Comparison of ENCODE assay signal across 8 mouse cellular contexts in genomic region chr6:134413706-134414531, GRCm38 (mm10). TPM values are rescaled to one million over a fixed set of nuclear protein-coding genes. Genes with fewer than 3 reads are reported as not detected.
A peak's percentile ranks its signal among the peaks of the same experiment; 100 is the strongest.
DNase-seq lines count a peak whose midpoint lies in the region.

No protein-coding gene starts in this region.

- DNase-seq in spleen, postnatal 36 days (ENCODE audit: low spot score in 2 of 2): peak; percentile 15 to 19
- no peak for DNase-seq in spleen, postnatal 14 days (ENCODE audit: low spot score in 2 of 2)
- peak; percentile 74 for DNase-seq in kidney, adult 11 months
- DNase-seq in lung, postnatal 14 days: peak; percentile 26
- peak; percentile 23 for DNase-seq in yolk sac, embryonic 10.5 days (ENCODE audit: low spot score)
- DNase-seq in cerebellum, postnatal 10 days: no peak
- DNase-seq in cerebellum, postnatal 14 days: no peak
- no peak for DNase-seq in gastrocnemius, postnatal 25 days

RNA-seq across cellular contexts. Expression of gene Bcl2l14, which starts 17.8 kb away (rescaled TPM):
- not detected for total RNA-seq in gastrocnemius, postnatal 25 days (2021)

Comparison
In these comparisons a context has a peak if more than half of its experiments do, and no peak if none do; other contexts are left out.
1. DNase-seq: peak in spleen, postnatal 36 days (2 of 2), kidney, adult 11 months (single experiment), lung, postnatal 14 days (single experiment) and yolk sac, embryonic 10.5 days (single experiment); none in spleen, postnatal 14 days (0 of 2), cerebellum, postnatal 10 days (0 of 2), cerebellum, postnatal 14 days (0 of 2) and gastrocnemius, postnatal 25 days (single experiment).